Comparison of ENCODE assay signal across 8 mouse cellular contexts in genomic region chrX:11797870-11798269, GRCm38 (mm10).
DNase-seq lines count a peak whose midpoint lies in the region; ATAC-seq lines count a peak whose summit lies in the region.

No protein-coding gene starts in this region.

- H3K4me2 ChIP-seq in kidney, embryonic 16.5 days (replicated peaks; ENCODE audit: low read depth, low read length) = no peak overlapping the region
- no peak overlapping the region for H3K4me2 ChIP-seq in lung, embryonic 15.5 days

- WGBS in kidney, embryonic 16.5 days = 25% methylated on average over 10 of the region's 11 CpGs
- WGBS in lung, embryonic 15.5 days = 17% methylated on average over 10 of the region's 11 CpGs

- no peaks in the 10 kb centered on the region for H3K9me3 ChIP-seq in kidney, embryonic 16.5 days (ENCODE audit: low read length)
- no peaks in the 10 kb centered on the region for H3K9me3 ChIP-seq in lung, embryonic 15.5 days

- no peak for ATAC-seq in kidney, embryonic 16.5 days (ENCODE audit: low FRiP score, low TSS enrichment)
- no peak; the same call in 1 of the 2 replicates for ATAC-seq in lung, embryonic 15.5 days (ENCODE audit: borderline replicate concordance, extremely low read depth, low FRiP score, low TSS enrichment)

- H3K4me1 ChIP-seq in kidney, embryonic 16.5 days (ENCODE audit: insufficient read depth, low read length) = no peaks in the 10 kb centered on the region
- peaks cover 21% of the 10 kb centered on the region for H3K4me1 ChIP-seq in lung, embryonic 15.5 days

- H3K27me3 ChIP-seq in kidney, embryonic 16.5 days (ENCODE audit: insufficient read depth, low read length) = peaks cover 14% of the 10 kb centered on the region; the same call in 1 of the 2 replicates
- 0 out of 2 replicates have a peak, but pooled peaks cover 4% of the 10 kb centered on the region for H3K27me3 ChIP-seq in lung, embryonic 15.5 days

- no peak overlapping the region for H3K9ac ChIP-seq in kidney, embryonic 16.5 days (replicated peaks; ENCODE audit: low read length)
- H3K9ac ChIP-seq in lung, embryonic 15.5 days = no peak overlapping the region

- intact Hi-C loops in heart, postnatal 25 days (cut with DNase I) = no loop called here

- H3K27ac ChIP-seq in kidney, embryonic 16.5 days (ENCODE audit: low read length) = no peak overlapping the region
- H3K27ac ChIP-seq in lung, embryonic 15.5 days = 0 out of 2 replicates have a peak overlapping the region, but pooled peaks have one; percentile 15

- no peaks in the 10 kb centered on the region for H3K36me3 ChIP-seq in kidney, embryonic 16.5 days (ENCODE audit: insufficient read depth, low read length)
- H3K36me3 ChIP-seq in lung, embryonic 15.5 days = no peaks in the 10 kb centered on the region

- DNase-seq in kidney, adult 11 months = peak; percentile 24
- peak; percentile 46 for DNase-seq in embryo, embryonic 9.5 days (ENCODE audit: extremely low spot score)
- peak; percentile 40 for DNase-seq in heart, postnatal 25 days (ENCODE audit: low spot score)
- DNase-seq in retina, embryonic 14.5 days (ENCODE audit: low spot score) = peak; percentile 71
- no peak for DNase-seq in adipocyte (ENCODE audit: low spot score)
- DNase-seq in adrenal gland, adult 8-10 months = no peak

- no peak overlapping the region for H3K4me3 ChIP-seq in kidney, embryonic 16.5 days (ENCODE audit: low read length)
- H3K4me3 ChIP-seq in lung, embryonic 15.5 days = no peak overlapping the region

Comparison
In these comparisons a context has a peak if more than half of its experiments do, and no peak if none do; other contexts are left out.
1. DNase-seq: peak in kidney, adult 11 months (single experiment), embryo, embryonic 9.5 days (single experiment), heart, postnatal 25 days (single experiment) and retina, embryonic 14.5 days (single experiment); none in adipocyte (single experiment) and adrenal gland, adult 8-10 months (single experiment).